Mouse (Mus musculus): ENCODE measurements around the gene Trpm5. TPM values are rescaled to one million over a fixed set of nuclear protein-coding genes. Genes with fewer than 3 reads are reported as not detected.

Gene Trpm5
- total and polyA plus RNA-seq, 2 experiments from 2014 or later = 1.3 to 1.6 TPM

GRCm38 (mm10) chr7:143065692-143066091 lies 28.8 kb downstream of the Trpm5 start:
- Histone ChIP-seq H3K4me3 (ENCODE audit: low read depth, low read length) (no peak overlapping the region), H3K9ac (replicated peaks; ENCODE audit: low read length, poor library complexity, severe bottlenecking) (no peak overlapping the region), H3K4me1 (ENCODE audit: insufficient read depth, low read length) (peaks cover 8% of the 10 kb centered on the region), H3K36me3 (ENCODE audit: insufficient read depth, low read length) (peaks cover 44% of the 10 kb centered on the region), H3K27me3 (ENCODE audit: insufficient read depth, low read length) (no peaks in the 10 kb centered on the region), H3K27ac (ENCODE audit: low read depth, low read length) (no peak overlapping the region), H3K9me3 (ENCODE audit: low read length) (no peaks in the 10 kb centered on the region), H3K4me2 (ENCODE audit: low read depth, low read length, poor library complexity, severe bottlenecking) (no peak overlapping the region)
- ATAC-seq (ENCODE audit: low FRiP score) = no peak
- no peak for TF ChIP-seq CTCF (IDR thresholded peaks at IDR 0.05)
- WGBS = 92% methylated on average over 2 of the region's 2 CpGs
- DNase-seq (ENCODE audit: low spot score) = no peak

- H3K4me2 ChIP-seq (ENCODE audit: low read depth, low read length, poor library complexity, severe bottlenecking) = no peak overlapping the region
- H3K9me3 ChIP-seq (ENCODE audit: low read length) = no peaks in the 10 kb centered on the region
- H3K9ac ChIP-seq (replicated peaks; ENCODE audit: low read length, poor library complexity, severe bottlenecking) = no peak overlapping the region
- no peak overlapping the region for H3K27ac ChIP-seq (ENCODE audit: low read depth, low read length)
- 33% methylated on average over 6 of the region's 6 CpGs for WGBS
- H3K4me3 ChIP-seq (ENCODE audit: low read depth, low read length) = no peak overlapping the region
- ATAC-seq (ENCODE audit: low FRiP score) (no peak), DNase-seq (ENCODE audit: low spot score) (peak; percentile 78)
- H3K4me1 ChIP-seq (ENCODE audit: insufficient read depth, low read length) = no peaks in the 10 kb centered on the region; the same call in 1 of the 2 replicates
- peaks cover 44% of the 10 kb centered on the region for H3K36me3 ChIP-seq (ENCODE audit: insufficient read depth, low read length)
- no peak for TF ChIP-seq CTCF (IDR thresholded peaks at IDR 0.05)
- H3K27me3 ChIP-seq (ENCODE audit: insufficient read depth, low read length) = no peaks in the 10 kb centered on the region
Observed at GRCm38 (mm10) chr7:143064226-143064625, 30.2 kb downstream of the Trpm5 start.

GRCm38 (mm10) chr7:143062704-143063103 lies 31.7 kb downstream of the Trpm5 start:
- DNase-seq (ENCODE audit: low spot score) (no peak), ATAC-seq (ENCODE audit: low FRiP score) (no peak)
- peaks cover 4% of the 10 kb centered on the region; the same call in 1 of the 2 replicates for H3K4me1 ChIP-seq (ENCODE audit: insufficient read depth, low read length)
- no peak overlapping the region for H3K9ac ChIP-seq (replicated peaks; ENCODE audit: low read length, poor library complexity, severe bottlenecking)
- no peaks in the 10 kb centered on the region for H3K9me3 ChIP-seq (ENCODE audit: low read length)
- WGBS = 75% methylated on average over 2 of the region's 2 CpGs
- H3K4me3 ChIP-seq (ENCODE audit: low read depth, low read length) = no peak overlapping the region
- H3K27me3 ChIP-seq (ENCODE audit: insufficient read depth, low read length) = no peaks in the 10 kb centered on the region
- H3K36me3 ChIP-seq (ENCODE audit: insufficient read depth, low read length) = peaks cover 42% of the 10 kb centered on the region
- no peak for TF ChIP-seq CTCF (IDR thresholded peaks at IDR 0.05)
- no peak overlapping the region for H3K27ac ChIP-seq (ENCODE audit: low read depth, low read length)
- H3K4me2 ChIP-seq (ENCODE audit: low read depth, low read length, poor library complexity, severe bottlenecking) = no peak overlapping the region

- H3K36me3 ChIP-seq (ENCODE audit: insufficient read depth, low read length) = peaks cover 15% of the 10 kb centered on the region
- 69% methylated on average over 5 of the region's 5 CpGs for WGBS
- H3K27ac ChIP-seq (ENCODE audit: low read depth, low read length) = peak overlapping the region; percentile 27; the same call in 1 of the 2 replicates
- H3K4me2 ChIP-seq (ENCODE audit: low read depth, low read length, poor library complexity, severe bottlenecking) = no peak overlapping the region
- no peak overlapping the region for H3K9ac ChIP-seq (replicated peaks; ENCODE audit: low read length, poor library complexity, severe bottlenecking)
- TF ChIP-seq CTCF (IDR thresholded peaks at IDR 0.05) = no peak
- ATAC-seq (ENCODE audit: low FRiP score) = no peak
- H3K4me1 ChIP-seq (ENCODE audit: insufficient read depth, low read length) = peaks cover 19% of the 10 kb centered on the region
- H3K4me3 ChIP-seq (ENCODE audit: low read depth, low read length) = no peak overlapping the region
- DNase-seq (ENCODE audit: low spot score) = peak; percentile 74
- H3K27me3 ChIP-seq (ENCODE audit: insufficient read depth, low read length) = no peaks in the 10 kb centered on the region
- H3K9me3 ChIP-seq (ENCODE audit: low read length) = no peaks in the 10 kb centered on the region
Observed at GRCm38 (mm10) chr7:143059202-143059870, 35.1 kb downstream of the Trpm5 start.

- peaks cover 24% of the 10 kb centered on the region for H3K4me1 ChIP-seq (ENCODE audit: insufficient read depth, low read length)
- no peaks in the 10 kb centered on the region for H3K9me3 ChIP-seq (ENCODE audit: low read length)
- ATAC-seq (ENCODE audit: low FRiP score) (no peak), DNase-seq (ENCODE audit: low spot score) (no peak)
- no peak for TF ChIP-seq CTCF (IDR thresholded peaks at IDR 0.05)
- no peaks in the 10 kb centered on the region for H3K27me3 ChIP-seq (ENCODE audit: insufficient read depth, low read length)
- no peak overlapping the region for H3K4me2 ChIP-seq (ENCODE audit: low read depth, low read length, poor library complexity, severe bottlenecking)
- peaks cover 5% of the 10 kb centered on the region; the same call in 1 of the 2 replicates for H3K36me3 ChIP-seq (ENCODE audit: insufficient read depth, low read length)
- no peak overlapping the region for H3K4me3 ChIP-seq (ENCODE audit: low read depth, low read length)
- no peak overlapping the region for H3K9ac ChIP-seq (replicated peaks; ENCODE audit: low read length, poor library complexity, severe bottlenecking)
- 79% methylated on average over 5 of the region's 5 CpGs for WGBS
- H3K27ac ChIP-seq (ENCODE audit: low read depth, low read length) = peak overlapping the region; percentile 27; the same call in 1 of the 2 replicates
Observed at GRCm38 (mm10) chr7:143058221-143058697, 36.2 kb downstream of the Trpm5 start.

- no peaks in the 10 kb centered on the region for H3K9me3 ChIP-seq (ENCODE audit: low read length)
- H3K4me1 ChIP-seq (ENCODE audit: insufficient read depth, low read length) = peaks cover 24% of the 10 kb centered on the region
- no peak overlapping the region for H3K4me2 ChIP-seq (ENCODE audit: low read depth, low read length, poor library complexity, severe bottlenecking)
- DNase-seq (ENCODE audit: low spot score) (no peak), ATAC-seq (ENCODE audit: low FRiP score) (no peak)
- no peak for TF ChIP-seq CTCF (IDR thresholded peaks at IDR 0.05)
- no peaks in the 10 kb centered on the region for H3K27me3 ChIP-seq (ENCODE audit: insufficient read depth, low read length)
- no peak overlapping the region for H3K9ac ChIP-seq (replicated peaks; ENCODE audit: low read length, poor library complexity, severe bottlenecking)
- H3K27ac ChIP-seq (ENCODE audit: low read depth, low read length) = no peak overlapping the region
- WGBS = 92% methylated on average over 9 of the region's 9 CpGs
- H3K36me3 ChIP-seq (ENCODE audit: insufficient read depth, low read length) = no peaks in the 10 kb centered on the region; the same call in 1 of the 2 replicates
- no peak overlapping the region for H3K4me3 ChIP-seq (ENCODE audit: low read depth, low read length)
Observed at GRCm38 (mm10) chr7:143057667-143058220, 36.7 kb downstream of the Trpm5 start.
